Mouse (Mus musculus) erythroid progenitor cell, adult 5-6 weeks (primary cell): ENCODE measurements around the gene Gm34653. TPM values are rescaled to one million over a fixed set of nuclear protein-coding genes. Genes with fewer than 3 reads are reported as not detected.
"Not testable (repeated sequence)": the region's sequence is repeated elsewhere in the genome, so short reads cannot be mapped to it uniquely, and the experiment has no call there.

Experiments used
- ATAC-seq: replicated peaks from 2 replicates; pipeline ENCODE4 v1.8.0; 2016; ENCODE audit warnings: moderate number of reproducible peaks, mild to moderate bottlenecking, moderate TSS enrichment, inconsistent platforms; ENCODE audit not compliant: poor library complexity, low FRiP score, severe bottlenecking
- total RNA-seq, 2 experiments: library from RNA; stranded (forward) in 1 of 2; stranded (reverse) in 1 of 2; fragments of 150-400 nt in 1 of 2; fragments of 186-747, 209-891 nt in 1 of 2; gene quantifications; 2 replicates each; pipeline versions ENCODE4 v1.2.3 to v1.2.4; 2015 to 2017; ENCODE audit warnings: low replicate concordance in 2 of 2

The Gm34653 gene
- 1.3 TPM in 1 of 2 replicates, not detected in the other for total RNA-seq (2015; ENCODE audit: low replicate concordance)
- not detected in 2 replicates for total RNA-seq (2017; ENCODE audit: low replicate concordance)

GRCm38 (mm10) chr2:34832766-34833457 lies at the start of gene Gm34653:
Gm34653 (plus strand) TSS chr2:34833007.
- ATAC-seq: not testable (repeated sequence)

- peak; percentile 91 for ATAC-seq
Observed at GRCm38 (mm10) chr2:34783064-34784020, 49.5 kb upstream of the Gm34653 start.

GRCm38 (mm10) chr2:34784085-34784484 lies 48.7 kb upstream of the Gm34653 start:
- ATAC-seq: peak; percentile 76

GRCm38 (mm10) chr2:34790282-34790681 lies 42.5 kb upstream of the Gm34653 start:
- ATAC-seq: peak; percentile 91

GRCm38 (mm10) chr2:34792543-34792942 lies 40.3 kb upstream of the Gm34653 start:
- ATAC-seq: not testable (repeated sequence)

- no peak for ATAC-seq
Observed at GRCm38 (mm10) chr2:34794511-34794910, 38.3 kb upstream of the Gm34653 start.

GRCm38 (mm10) chr2:34795426-34795825 lies 37.4 kb upstream of the Gm34653 start:
- ATAC-seq: peak; percentile 41; the same call in 1 of the 2 replicates

- ATAC-seq: peak; percentile 79
Observed at GRCm38 (mm10) chr2:34799357-34800256, 33.2 kb upstream of the Gm34653 start, which contains the start of gene Rabepk. Rabepk (minus strand) TSS chr2:34799912.

- no peak for ATAC-seq
Observed at GRCm38 (mm10) chr2:34800371-34800770, 32.4 kb upstream of the Gm34653 start.

- peak; percentile 82 for ATAC-seq
Observed at GRCm38 (mm10) chr2:34801516-34802482, 31.0 kb upstream of the Gm34653 start.

- peak; percentile 23 for ATAC-seq
Observed at GRCm38 (mm10) chr2:34802565-34803245, 30.1 kb upstream of the Gm34653 start.

- ATAC-seq: no peak
Observed at GRCm38 (mm10) chr2:34803746-34804145, 29.1 kb upstream of the Gm34653 start.

- ATAC-seq: no peak
Observed at GRCm38 (mm10) chr2:34804172-34804571, 28.6 kb upstream of the Gm34653 start.

- peak; percentile 54 for ATAC-seq
Observed at GRCm38 (mm10) chr2:34804815-34805214, 28.0 kb upstream of the Gm34653 start.

GRCm38 (mm10) chr2:34805364-34805950 lies 27.4 kb upstream of the Gm34653 start:
- no peak for ATAC-seq

GRCm38 (mm10) chr2:34808057-34808456 lies 24.8 kb upstream of the Gm34653 start:
- no peak for ATAC-seq

- no peak for ATAC-seq
Observed at GRCm38 (mm10) chr2:34809568-34809967, 23.2 kb upstream of the Gm34653 start.
